27 mouse cellular contexts compared by ENCODE assay signal in the genomic region with DNA sequence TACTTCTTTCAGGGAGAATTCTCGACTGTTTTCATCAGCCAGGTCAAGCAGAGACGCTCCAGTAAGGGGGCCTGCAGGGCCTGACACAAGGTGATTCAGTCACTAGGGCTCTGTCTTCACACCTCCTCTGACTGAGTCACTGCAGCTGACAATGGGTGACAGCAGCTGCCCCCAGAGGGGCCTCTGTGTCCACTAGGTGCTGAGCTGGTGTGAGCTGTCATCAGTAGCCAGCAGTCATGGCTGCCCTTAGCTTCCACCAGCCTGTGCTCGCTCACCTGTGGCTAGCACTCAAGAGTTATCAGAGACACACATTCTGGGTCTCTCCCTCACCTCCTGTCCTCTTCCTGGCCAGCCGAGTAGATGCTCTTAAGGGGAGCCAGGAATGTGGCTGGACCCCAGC. TPM values are rescaled to one million over a fixed set of nuclear protein-coding genes. Genes with fewer than 3 reads are reported as not detected.
DNase-seq lines count a peak whose midpoint lies in the region; ATAC-seq lines count a peak whose summit lies in the region.
"Had no signal": no experiment of that assay in that cellular context is flagged by ENCODE, and none has a peak within 500 bp of the region (broad histone marks: within the 10 kb centered on the region; RNA-seq: fewer than 3 reads in every experiment).

No protein-coding gene starts in this region.

- no peak overlapping the region for H3K4me2 ChIP-seq in heart, embryonic 12.5 days
- no peak overlapping the region for H3K4me2 ChIP-seq in heart, embryonic 14.5 days (ENCODE audit: low read length)
- H3K4me2 ChIP-seq: embryonic facial prominence, embryonic 12.5 days; forebrain, embryonic 13.5 days; forebrain, embryonic 15.5 days had no signal

- peaks cover 65% of the 10 kb centered on the region for H3K27me3 ChIP-seq in heart, embryonic 10.5 days (ENCODE audit: insufficient read depth, poor library complexity, severe bottlenecking)
- peaks cover 31% of the 10 kb centered on the region for H3K27me3 ChIP-seq in heart, embryonic 12.5 days (replicated peaks)
- H3K27me3 ChIP-seq in heart, embryonic 14.5 days (ENCODE audit: control insufficient read depth, insufficient read depth, low read length) = peaks cover 13% of the 10 kb centered on the region
- H3K27me3 ChIP-seq: forebrain, embryonic 15.5 days had no signal

- ATAC-seq in heart, embryonic 12.5 days (ENCODE audit: insufficient number of reproducible peaks, low FRiP score) = 0 out of 2 replicates have a peak, but pooled peaks have one; percentile 54
- ATAC-seq in heart, embryonic 14.5 days (ENCODE audit: insufficient number of reproducible peaks, insufficient read depth, low FRiP score, low read depth) = 0 out of 2 replicates have a peak, but pooled peaks have one; percentile 4
- ATAC-seq: activated CD4-positive, CD25-positive, alpha-beta regulatory T cell, adult 4 months; CD4-positive, CD25-positive, alpha-beta regulatory T cell, adult 4 months; forebrain, embryonic 13.5 days; forebrain, embryonic 15.5 days; Patski had no signal

- peak overlapping the region; percentile 80 for H3K27ac ChIP-seq in heart, embryonic 10.5 days
- H3K27ac ChIP-seq in heart, embryonic 12.5 days (ENCODE audit: poor library complexity, severe bottlenecking) = peak overlapping the region; percentile 67
- peak overlapping the region in 1 of 2 experiments; percentile 15; a peak in 1 of 4 replicates for H3K27ac ChIP-seq in heart, embryonic 14.5 days (replicated peaks in 1 of 2; ENCODE audit: control insufficient read depth in 1 of 2, insufficient read depth in 1 of 2, low read depth in 2 of 2, low read length in 2 of 2)
- H3K27ac ChIP-seq: embryonic facial prominence, embryonic 10.5 days; embryonic facial prominence, embryonic 12.5 days; forebrain, embryonic 13.5 days; forebrain, embryonic 15.5 days had no signal

- no peaks in the 10 kb centered on the region for H3K36me3 ChIP-seq in heart, embryonic 10.5 days
- no peaks in the 10 kb centered on the region for H3K36me3 ChIP-seq in heart, embryonic 12.5 days
- no peaks in the 10 kb centered on the region for H3K36me3 ChIP-seq in heart, embryonic 14.5 days (ENCODE audit: control insufficient read depth, insufficient read depth, low read length)
- H3K36me3 ChIP-seq: embryonic facial prominence, embryonic 10.5 days; embryonic facial prominence, embryonic 12.5 days; forebrain, embryonic 15.5 days; G1E had no signal

- H3K4me1 ChIP-seq in heart, embryonic 10.5 days = peaks cover 72% of the 10 kb centered on the region
- H3K4me1 ChIP-seq in heart, embryonic 12.5 days (replicated peaks) = peaks cover 33% of the 10 kb centered on the region
- H3K4me1 ChIP-seq in heart, embryonic 14.5 days (ENCODE audit: control insufficient read depth in 2 of 2, insufficient read depth in 2 of 2, low read length in 2 of 2) = peaks cover 26 to 36% of the 10 kb centered on the region in 2 experiments

- no peak overlapping the region for H3K4me3 ChIP-seq in heart, embryonic 10.5 days
- no peak overlapping the region for H3K4me3 ChIP-seq in heart, embryonic 12.5 days
- H3K4me3 ChIP-seq in heart, embryonic 14.5 days (ENCODE audit: control insufficient read depth in 1 of 2, insufficient read depth in 1 of 2, low read depth in 1 of 2, low read length in 2 of 2) = no peak overlapping the region
- H3K4me3 ChIP-seq: embryonic facial prominence, embryonic 10.5 days; embryonic facial prominence, embryonic 12.5 days; forebrain, embryonic 13.5 days; forebrain, embryonic 15.5 days had no signal

- WGBS in heart, embryonic 10.5 days = 30% methylated on average over 4 of the region's 4 CpGs
- 27% methylated on average over 4 of the region's 4 CpGs for WGBS in heart, embryonic 12.5 days
- 18% methylated on average over 4 of the region's 4 CpGs for WGBS in heart, embryonic 14.5 days

- H3K9me3 ChIP-seq in heart, embryonic 10.5 days = no peaks in the 10 kb centered on the region
- no peaks in the 10 kb centered on the region for H3K9me3 ChIP-seq in heart, embryonic 12.5 days (replicated peaks)
- no peaks in the 10 kb centered on the region for H3K9me3 ChIP-seq in heart, embryonic 14.5 days (ENCODE audit: control insufficient read depth, low read length)
- H3K9me3 ChIP-seq: embryonic facial prominence, embryonic 10.5 days; embryonic facial prominence, embryonic 12.5 days; forebrain, embryonic 13.5 days; forebrain, embryonic 15.5 days; G1E had no signal

- no peak overlapping the region for H3K9ac ChIP-seq in heart, embryonic 12.5 days
- no peak overlapping the region for H3K9ac ChIP-seq in heart, embryonic 14.5 days (ENCODE audit: low read length)
- H3K9ac ChIP-seq: embryonic facial prominence, embryonic 12.5 days; forebrain, embryonic 13.5 days; forebrain, embryonic 15.5 days had no signal

- intact Hi-C loops in heart, postnatal 25 days (cut with DNase I) = no loop called here
- intact Hi-C loops in heart, postnatal 36 days (cut with DNase I) = no loop called here

- peak; percentile 82 for DNase-seq in heart, embryonic 10.5 days (ENCODE audit: low spot score)
- no peak for DNase-seq in heart, postnatal 25 days (ENCODE audit: low spot score)
- no peak for DNase-seq in heart, postnatal 36 days
- DNase-seq in heart, adult 18-20 months = no peak
- DNase-seq: adrenal gland, adult 8-10 months; adrenal gland, postnatal 14 days; adrenal gland, postnatal 36 days; B cell, adult 2 months; cerebellum, adult 11-12 months; cerebellum, adult 2 months; cerebellum, adult 9-10 months; cerebellum, postnatal 10 days; cerebellum, postnatal 25 days had no signal

RNA-seq across cellular contexts. Expression of a gene that starts 16.3 kb away (rescaled TPM):
- polyA plus RNA-seq in heart, embryonic 10.5 days (2016; fragmentation: Nextera tagmentation; extraction: Ambion mirVana) = 1.1 and 1.5 TPM in 2 replicates
- not detected for total RNA-seq in heart, postnatal 25 days (2021)
- 0.63 and 0.67 TPM in 2 replicates for polyA plus RNA-seq in heart, embryonic 12.5 days (2016; fragmentation: Nextera tagmentation; extraction: Ambion mirVana)
- not detected for total RNA-seq in heart, postnatal 36 days (2021)
- 0.16 and 0.18 TPM in 2 replicates for polyA plus RNA-seq in heart, embryonic 14.5 days (2014; fragmentation: Nextera tagmentation; extraction: Ambion mirVana)
- not detected for total RNA-seq in heart, adult 18-20 months (2021)
- total RNA-seq: adrenal gland, postnatal 14 days had no signal
- polyA plus RNA-seq: activated CD4-positive, CD25-positive, alpha-beta regulatory T cell, adult 4 months; CD4-positive, CD25-positive, alpha-beta regulatory T cell, adult 4 months; embryonic facial prominence, embryonic 14.5 days; forebrain, embryonic 11.5 days; G1E; Patski had no signal

RNA-seq across cellular contexts. Expression of a gene that starts 26.4 kb away (rescaled TPM):
- polyA plus RNA-seq in heart, embryonic 10.5 days (2016; fragmentation: Nextera tagmentation; extraction: Ambion mirVana) = 0.55 and 0.84 TPM in 2 replicates
- not detected for total RNA-seq in heart, postnatal 25 days (2021)
- 0.45 and 0.54 TPM in 2 replicates for polyA plus RNA-seq in heart, embryonic 12.5 days (2016; fragmentation: Nextera tagmentation; extraction: Ambion mirVana)
- total RNA-seq in heart, postnatal 36 days (2021) = under 1 TPM in 1 of 2 experiments, not detected in 1; 0.47 TPM
- 0.47 and 0.55 TPM in 2 replicates for polyA plus RNA-seq in heart, embryonic 14.5 days (2014; fragmentation: Nextera tagmentation; extraction: Ambion mirVana)
- total RNA-seq in heart, adult 18-20 months (2021) = under 1 TPM in 1 of 2 experiments, not detected in 1; 0.67 TPM
- total RNA-seq: adrenal gland, adult 18-20 months; adrenal gland, postnatal 14 days; adrenal gland, postnatal 36 days; CH12.LX; G1E had no signal
- polyA plus RNA-seq: activated CD4-positive, CD25-positive, alpha-beta regulatory T cell, adult 4 months; CD4-positive, CD25-positive, alpha-beta regulatory T cell, adult 4 months; embryonic facial prominence, embryonic 10.5 days; G1E; Patski had no signal

RNA-seq across cellular contexts. Expression of a gene that starts 47.2 kb away (rescaled TPM):
- polyA plus RNA-seq in heart, embryonic 10.5 days (2016; fragmentation: Nextera tagmentation; extraction: Ambion mirVana) = 11.1 and 11.8 TPM in 2 replicates
- total RNA-seq in heart, postnatal 25 days (2021) = 1 to 10 TPM; 6.9 to 7.3 TPM
- 13.5 and 16.3 TPM in 2 replicates for polyA plus RNA-seq in heart, embryonic 12.5 days (2016; fragmentation: Nextera tagmentation; extraction: Ambion mirVana)
- total RNA-seq in heart, postnatal 36 days (2021) = 1 to 10 TPM; 5.4 to 6.5 TPM
- 8.8 and 9.9 TPM in 2 replicates for polyA plus RNA-seq in heart, embryonic 14.5 days (2014; fragmentation: Nextera tagmentation; extraction: Ambion mirVana)
- 1 to 10 TPM; 6.1 to 6.7 TPM for total RNA-seq in heart, adult 18-20 months (2021)
- polyA plus RNA-seq: activated CD4-positive, CD25-positive, alpha-beta regulatory T cell, adult 4 months; CD4-positive, CD25-positive, alpha-beta regulatory T cell, adult 4 months; G1E had no signal
